Mouse (Mus musculus): ENCODE results near the gene Dnlz.

Dnlz gene

GRCm38 (mm10) chr2:26299336-26299735 is 52.6 kb downstream of the Dnlz start:
- no peak for DNase-seq (ENCODE audit: low read depth, low spot score)

DNA sequence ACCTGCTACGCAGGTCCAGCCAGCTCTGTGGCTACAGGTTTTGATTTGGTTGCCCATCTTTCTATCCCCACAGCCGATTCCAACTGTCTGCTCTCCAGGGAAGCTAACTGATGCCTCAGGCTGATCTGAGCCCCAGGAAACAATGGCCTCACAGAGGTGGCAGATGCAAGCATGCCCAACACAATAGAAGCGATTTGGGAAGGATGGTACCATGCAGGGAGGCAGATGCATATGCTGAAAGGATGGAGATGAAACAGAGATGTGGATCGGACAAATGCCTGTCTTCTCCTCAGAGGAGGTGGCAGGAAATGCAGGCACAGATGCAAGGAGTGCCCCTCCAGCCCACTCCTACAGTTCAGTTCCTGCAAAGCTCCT is 53.1 kb downstream of the Dnlz start:
- no peak for DNase-seq (ENCODE audit: low read depth, low spot score)

DNA sequence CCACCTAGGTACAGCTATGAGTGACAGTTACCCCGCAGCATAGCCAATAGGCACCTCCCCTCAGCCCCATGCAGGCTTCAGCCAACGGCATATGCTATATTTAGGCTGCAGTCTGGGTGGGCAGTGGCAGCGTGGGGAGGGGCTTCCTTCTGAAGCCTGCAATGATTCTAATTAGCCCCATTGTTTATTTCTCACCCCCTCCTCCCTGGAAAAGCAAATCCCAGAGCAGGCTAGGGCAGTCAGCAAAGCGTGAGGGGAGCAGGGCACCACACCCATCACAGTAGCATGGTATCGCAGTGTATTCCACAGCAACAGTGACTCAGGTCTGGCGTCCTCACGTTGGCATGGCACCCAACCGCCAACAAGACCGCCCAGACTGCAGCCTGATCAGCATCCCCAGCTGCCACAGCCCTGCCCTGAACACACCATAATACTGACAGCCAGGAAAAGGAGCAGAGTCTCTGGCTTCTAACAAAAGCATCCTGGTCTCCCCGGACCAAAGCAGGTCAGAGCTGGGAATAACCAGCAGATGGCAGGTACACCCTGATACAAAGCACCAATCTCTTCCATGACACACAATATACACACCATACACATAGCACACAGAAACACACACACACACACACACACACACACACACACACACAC is 53.6 kb downstream of the Dnlz start:
- DNase-seq (ENCODE audit: low read depth, low spot score), result no peak

Measured in brain, embryonic 18.5 days (tissue).